Mouse (Mus musculus) erythroblast, embryonic 14.5 days (primary cell): ENCODE measurements at regions not wholly inside any gene's neighbourhood (a gene's known extent, or its start where the extent isn't known, plus 50 kb on each side); places are given as distances from the start of the nearest gene placed in this dataset.

Experiments used
- GATA1 ChIP-seq: IDR thresholded peaks from 2 replicates; pipeline ENCODE4 v1.6.1; 2012; ENCODE audit warnings: low read length, inconsistent platforms, mixed read lengths
- TAL1 ChIP-seq: IDR thresholded peaks from 3 replicates; pipeline ENCODE4 v1.6.1; 2012; ENCODE audit warnings: low read length, inconsistent platforms, mixed read lengths

- no peak for TF ChIP-seq TAL1
- no peak for TF ChIP-seq GATA1
Measured at GRCm38 (mm10) chr3:143134528-143134927, 252.7 kb upstream of the Pkn2 start.
